Mouse (Mus musculus) MEL (cell line): ENCODE measurements at regions not wholly inside any gene's neighbourhood (a gene's known extent, or its start where the extent isn't known, plus 50 kb on each side); places are given as distances from the start of the nearest gene placed in this dataset.

Source experiments
- DNase-seq: peaks from one replicate; pipeline ENCODE4 v3.0.0; 2011; ENCODE audit warnings: low read depth, low spot score
- H3K27ac ChIP-seq: 2 replicates; pipeline ENCODE4 v1.5.1; 2012; ENCODE audit warnings: low read depth, mild to moderate bottlenecking, control low read depth, low read length, moderate library complexity; ENCODE audit not compliant: control insufficient read depth
- H3K27me3 ChIP-seq, 2 experiments: fragments of 150-350 bp in 1 of 2; sonication (generic) in 1 of 2; 2 replicates each; pipeline ENCODE4 v1.6.1; 2012; ENCODE audit warnings: low read length in 2 of 2, mild to moderate bottlenecking in 2 of 2, improper control_type of control experiment in 1 of 2, moderate library complexity in 1 of 2; ENCODE audit not compliant: insufficient read depth in 2 of 2, control insufficient read depth in 1 of 2
- H3K36me3 ChIP-seq, 2 experiments: 2 replicates each; pipeline ENCODE4 v1.6.1; 2012 to 2014; ENCODE audit warnings: low read length in 2 of 2, improper control_type of control experiment in 1 of 2, inconsistent platforms in 1 of 2, mild to moderate bottlenecking in 1 of 2; ENCODE audit not compliant: insufficient read depth in 2 of 2, control insufficient read depth in 1 of 2
- H3K4me1 ChIP-seq, 2 experiments: fragments of 150-350 bp in 1 of 2; sonication (generic) in 1 of 2; 2 replicates each; pipeline ENCODE4 v1.6.1; 2012; ENCODE audit warnings: low read length in 2 of 2, improper control_type of control experiment in 1 of 2, mild to moderate bottlenecking in 1 of 2; ENCODE audit not compliant: insufficient read depth in 2 of 2, control insufficient read depth in 1 of 2
- H3K4me3 ChIP-seq, 2 experiments: fragments of 150-350 bp in 1 of 2; sonication (generic) in 1 of 2; 2 replicates each; pipeline ENCODE4 v1.5.1; 2012; ENCODE audit warnings: low read depth in 2 of 2, low read length in 2 of 2, mild to moderate bottlenecking in 2 of 2, moderate library complexity in 2 of 2, control low read depth in 1 of 2, improper control_type of control experiment in 1 of 2; ENCODE audit not compliant: control insufficient read depth in 1 of 2, insufficient read depth in 1 of 2
- H3K79me2 ChIP-seq: 2 replicates; pipeline ENCODE4 v1.6.1; 2012; ENCODE audit warnings: mild to moderate bottlenecking, low read length, moderate library complexity; ENCODE audit not compliant: control insufficient read depth, poor library complexity, insufficient read depth
- H3K9ac ChIP-seq: 2 replicates; pipeline ENCODE4 v1.6.1; 2012; ENCODE audit warnings: low read depth, mild to moderate bottlenecking, control low read depth, low read length, moderate library complexity; ENCODE audit not compliant: control insufficient read depth, poor library complexity, severe bottlenecking
- H3K9me3 ChIP-seq: fragments of 150-350 bp; sonication (generic); replicated peaks from 2 replicates; pipeline ENCODE4 v1.6.1; 2012; ENCODE audit warnings: mild to moderate bottlenecking, low read length, improper control_type of control experiment, moderate library complexity; ENCODE audit not compliant: insufficient read depth
- CHD2 ChIP-seq: IDR thresholded peaks from 2 replicates; pipeline ENCODE4 v1.6.1; 2011; ENCODE audit warnings: low read length, improper control_type of control experiment
- CTCF ChIP-seq, 3 experiments: IDR thresholded peaks in 2 of 3; conservative IDR thresholded peaks in 1 of 3; 2 replicates each; pipeline ENCODE4 v1.5.1; 2011 to 2012; ENCODE audit warnings: low read length in 3 of 3, low read depth in 2 of 3, mild to moderate bottlenecking in 2 of 3, improper control_type of control experiment in 1 of 3, inconsistent platforms in 1 of 3, mixed read lengths in 1 of 3, moderate library complexity in 1 of 3; ENCODE audit not compliant: control insufficient read depth in 1 of 3, insufficient read depth in 1 of 3, poor library complexity in 1 of 3, severe bottlenecking in 1 of 3
- E2F4 ChIP-seq: IDR thresholded peaks from 2 replicates; pipeline ENCODE4 v1.6.1; 2011; ENCODE audit warnings: low read depth, low read length, improper control_type of control experiment, borderline replicate concordance
- EP300 ChIP-seq, 2 experiments: IDR thresholded peaks; 2 replicates each; pipeline ENCODE4 v1.6.1; 2011; ENCODE audit warnings: improper control_type of control experiment in 2 of 2, low read length in 2 of 2, low read depth in 1 of 2, mild to moderate bottlenecking in 1 of 2
- GABPA ChIP-seq: IDR thresholded peaks from 2 replicates; pipeline ENCODE4 v1.6.1; 2012; ENCODE audit warnings: low read depth, mild to moderate bottlenecking, inconsistent platforms, low read length, improper control_type of control experiment, moderate library complexity
- JUND ChIP-seq: IDR thresholded peaks from 2 replicates; pipeline ENCODE4 v1.6.1; 2011; ENCODE audit warnings: low read depth, mild to moderate bottlenecking, improper control_type of control experiment, low read length
- KAT2A ChIP-seq: conservative IDR thresholded peaks from 2 replicates; pipeline ENCODE4 v1.6.1; 2012; ENCODE audit warnings: low read depth, low read length, improper control_type of control experiment, inconsistent platforms
- MAZ ChIP-seq: IDR thresholded peaks from 2 replicates; pipeline ENCODE4 v1.6.1; 2012; ENCODE audit warnings: low read depth, mild to moderate bottlenecking, inconsistent platforms, low read length, improper control_type of control experiment
- MXI1 ChIP-seq: IDR thresholded peaks from 2 replicates; pipeline ENCODE4 v1.6.1; 2011; ENCODE audit warnings: mild to moderate bottlenecking, low read depth, low read length, improper control_type of control experiment
- MYB ChIP-seq: IDR thresholded peaks from 2 replicates; pipeline ENCODE4 v1.6.1; 2011; ENCODE audit warnings: mild to moderate bottlenecking, low read depth, low read length, improper control_type of control experiment
- NELFE ChIP-seq: IDR thresholded peaks from 2 replicates; pipeline ENCODE4 v1.6.1; 2011; ENCODE audit warnings: low read depth, low read length, improper control_type of control experiment
- NRF1 ChIP-seq: IDR thresholded peaks from 2 replicates; pipeline ENCODE4 v1.6.1; 2014; ENCODE audit warnings: low read depth, mild to moderate bottlenecking, inconsistent platforms, low read length, improper control_type of control experiment, moderate library complexity; ENCODE audit not compliant: poor library complexity, insufficient read depth, severe bottlenecking
- RAD21 ChIP-seq: IDR thresholded peaks from 2 replicates; pipeline ENCODE4 v1.6.1; 2011; ENCODE audit warnings: mild to moderate bottlenecking, low read depth, low read length, improper control_type of control experiment
- RCOR1 ChIP-seq: IDR thresholded peaks from 2 replicates; pipeline ENCODE4 v1.6.1; 2012; ENCODE audit warnings: low read depth, mild to moderate bottlenecking, inconsistent platforms, low read length, improper control_type of control experiment
- SIN3A ChIP-seq: IDR thresholded peaks from 2 replicates; pipeline ENCODE4 v1.6.1; 2012; ENCODE audit warnings: low read length, improper control_type of control experiment, inconsistent platforms
- TAL1 ChIP-seq: IDR thresholded peaks from 2 replicates; pipeline ENCODE4 v1.6.1; 2012; ENCODE audit warnings: mild to moderate bottlenecking, inconsistent platforms, low read length, moderate library complexity, mixed read lengths
- TBP ChIP-seq: IDR thresholded peaks from 2 replicates; pipeline ENCODE4 v1.8.0; 2011; ENCODE audit warnings: low read depth, low read length, improper control_type of control experiment
- TCF12 ChIP-seq: IDR thresholded peaks from 2 replicates; pipeline ENCODE4 v1.6.1; 2014; ENCODE audit warnings: low read depth, mild to moderate bottlenecking, inconsistent platforms, low read length, improper control_type of control experiment, moderate library complexity
- USF1 ChIP-seq: IDR thresholded peaks from 2 replicates; pipeline ENCODE4 v1.6.1; 2014; ENCODE audit warnings: low read depth, mild to moderate bottlenecking, inconsistent platforms, low read length, improper control_type of control experiment, moderate library complexity
- ZC3H11A ChIP-seq: IDR thresholded peaks from 2 replicates; pipeline ENCODE4 v1.6.1; 2012; ENCODE audit warnings: low read depth, mild to moderate bottlenecking, inconsistent platforms, low read length, improper control_type of control experiment
- ZKSCAN1 ChIP-seq: IDR thresholded peaks from 2 replicates; pipeline ENCODE4 v1.6.1; 2012; ENCODE audit warnings: low read depth, mild to moderate bottlenecking, inconsistent platforms, low read length, improper control_type of control experiment, moderate library complexity
- ZNF384 ChIP-seq: IDR thresholded peaks from 2 replicates; pipeline ENCODE4 v1.6.1; 2012; ENCODE audit warnings: low read depth, mild to moderate bottlenecking, inconsistent platforms, low read length, improper control_type of control experiment

- Histone ChIP-seq H3K4me3 (no peak overlapping the region), H3K4me1 (no peaks in the 10 kb centered on the region), H3K27ac (no peak overlapping the region), H3K9ac (no peak overlapping the region), H3K36me3 (no peaks in the 10 kb centered on the region), H3K9me3 (no peaks in the 10 kb centered on the region), H3K27me3 (no peaks in the 10 kb centered on the region), H3K79me2 (no peaks in the 10 kb centered on the region)
- no peak for DNase-seq
- TF ChIP-seq MXI1 (no peak), NELFE (no peak), RCOR1 (no peak), JUND (no peak), GABPA (no peak), TCF12 (no peak), TAL1 (no peak), E2F4 (no peak), SIN3A (no peak), ZC3H11A (no peak), ZKSCAN1 (no peak), MAZ (no peak), RAD21 (no peak)
Observed at GRCm38 (mm10) chr17:63717051-63717578, 145.7 kb upstream of the Fer start.

DNA sequence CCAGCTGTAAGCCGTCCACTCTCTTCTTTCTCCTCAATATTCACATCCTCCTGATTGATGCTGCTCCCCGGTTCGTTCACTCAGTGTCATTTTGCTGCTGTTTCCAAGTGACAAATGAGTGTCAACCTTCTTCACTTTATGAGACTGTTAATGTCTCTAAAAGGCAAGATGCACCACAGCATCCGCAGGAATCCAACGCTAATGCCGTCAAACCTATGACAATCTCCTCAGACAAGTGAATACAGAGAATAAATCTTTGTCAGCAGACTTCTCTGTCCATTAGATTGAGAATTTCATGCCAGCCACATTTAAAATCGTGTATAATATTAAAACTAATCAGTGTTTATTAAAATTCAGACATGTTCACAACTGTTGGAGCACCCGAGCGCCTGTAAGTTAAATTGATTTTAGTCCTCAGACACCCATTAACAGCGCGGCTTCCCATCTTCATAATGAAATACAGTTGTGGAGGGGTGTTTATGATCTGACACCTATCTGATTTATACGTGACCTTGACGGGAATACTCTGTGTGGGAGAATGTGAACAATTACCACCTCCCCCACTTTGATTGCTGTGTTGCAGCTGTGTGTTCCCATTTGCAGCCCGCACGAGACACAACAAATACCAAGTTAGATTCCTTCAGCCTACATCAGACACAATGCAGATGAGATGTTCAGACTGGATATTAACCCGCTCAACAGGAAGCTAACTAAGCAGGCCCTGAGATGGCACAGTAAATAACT is 143.7 kb upstream of the Fer start:
- Histone ChIP-seq H3K79me2 (no peaks in the 10 kb centered on the region), H3K4me1 (no peaks in the 10 kb centered on the region), H3K4me3 (no peak overlapping the region), H3K9ac (no peak overlapping the region), H3K27ac (no peak overlapping the region), H3K36me3 (no peaks in the 10 kb centered on the region), H3K27me3 (no peaks in the 10 kb centered on the region; a peak in 1 of 4 replicates), H3K9me3 (no peaks in the 10 kb centered on the region)
- no peak for DNase-seq
- TF ChIP-seq TBP, result no peak
- no peak for TF ChIP-seq TAL1
- no peak for TF ChIP-seq KAT2A
- TF ChIP-seq EP300 (IDR thresholded peaks at IDR 0.05; ENCODE audit: low read depth in 1 of 2, low read length in 2 of 2), result no peak
- no peak for TF ChIP-seq MYB
- TF ChIP-seq USF1, result no peak
- TF ChIP-seq TCF12, result no peak
- TF ChIP-seq CTCF (IDR thresholded peaks at IDR 0.05 in 2 of 3, conservative IDR thresholded peaks at IDR 0.05 in 1 of 3; ENCODE audit: control insufficient read depth in 1 of 3, insufficient read depth in 1 of 3, low read depth in 2 of 3, low read length in 3 of 3, poor library complexity in 1 of 3, severe bottlenecking in 1 of 3), result no peak
- no peak for TF ChIP-seq CHD2
- no peak for TF ChIP-seq RAD21
- TF ChIP-seq ZNF384, result no peak
- no peak for TF ChIP-seq JUND
- no peak for TF ChIP-seq NELFE
- TF ChIP-seq NRF1, result no peak
